Mouse (Mus musculus) lung, postnatal 0 days (tissue): ENCODE measurements around the gene Psenen.

ENCODE experiments used
- CTCF ChIP-seq: IDR thresholded peaks from 2 replicates; pipeline ENCODE4 v1.5.1; 2016; ENCODE audit warnings: antibody characterized with exemption, mild to moderate bottlenecking
- EP300 ChIP-seq: IDR thresholded peaks from 2 replicates; pipeline ENCODE4 v1.6.1; 2016; ENCODE audit warnings: antibody characterized with exemption, mild to moderate bottlenecking, control low read depth

- TF ChIP-seq CTCF (no peak), EP300 (no peak)
Observed at GRCm38 (mm10) chr7:30520396-30520795, 43.0 kb downstream of the Psenen start.
